ENCODE assay signal across 15 mouse cellular contexts in genomic region chr10:69555592-69555991, GRCm38 (mm10).
DNase-seq lines count a peak whose midpoint lies in the region; ATAC-seq and TF ChIP-seq lines count a peak whose summit lies in the region.
"Had no signal": no experiment of that assay in that cellular context is flagged by ENCODE, and none has a peak within 500 bp of the region (broad histone marks: within the 10 kb centered on the region; RNA-seq: fewer than 3 reads in every experiment).

No protein-coding gene starts in this region.

- intact Hi-C loops in heart, postnatal 14 days (cut with DNase I): no loop called here

- no peak for TF ChIP-seq POLR2A in cortical plate, adult 2 months (IDR thresholded peaks at IDR 0.05; ENCODE audit: extremely low read depth, insufficient read depth, low read length)

- no peaks in the 10 kb centered on the region for H3K36me3 ChIP-seq in midbrain, embryonic 11.5 days (ENCODE audit: control insufficient read depth, insufficient read depth, low read length)
- H3K36me3 ChIP-seq in midbrain, postnatal 0 days (ENCODE audit: insufficient read depth, low read length): no peaks in the 10 kb centered on the region
- H3K36me3 ChIP-seq: forebrain, embryonic 10.5 days; forebrain, embryonic 15.5 days; hindbrain, embryonic 10.5 days; intestine, embryonic 15.5 days had no signal

- no peak for ATAC-seq in midbrain, embryonic 11.5 days (ENCODE audit: low FRiP score)
- ATAC-seq in midbrain, postnatal 0 days (ENCODE audit: low FRiP score): no peak
- ATAC-seq: CD4-positive, CD25-positive, alpha-beta regulatory T cell, adult 4 months; forebrain, embryonic 15.5 days; hindbrain, embryonic 16.5 days; intestine, embryonic 15.5 days; Patski had no signal

- no peak overlapping the region for H3K4me2 ChIP-seq in midbrain, embryonic 11.5 days
- no peak overlapping the region for H3K4me2 ChIP-seq in midbrain, postnatal 0 days (ENCODE audit: low read depth, low read length, poor library complexity, severe bottlenecking)
- H3K4me2 ChIP-seq: forebrain, embryonic 15.5 days; heart, embryonic 11.5 days; hindbrain, embryonic 13.5 days; intestine, embryonic 15.5 days had no signal

- no peak for TF ChIP-seq CTCF in midbrain, postnatal 0 days (IDR thresholded peaks at IDR 0.05)
- TF ChIP-seq CTCF in cortical plate, adult 2 months (IDR thresholded peaks at IDR 0.05; ENCODE audit: extremely low read depth, insufficient read depth, low read length): no peak

- WGBS in midbrain, embryonic 11.5 days: 93% methylated on average over 4 of the region's 4 CpGs
- 92% methylated on average over 4 of the region's 4 CpGs for WGBS in midbrain, postnatal 0 days

- no peaks in the 10 kb centered on the region for H3K4me1 ChIP-seq in midbrain, embryonic 11.5 days (ENCODE audit: control insufficient read depth, insufficient read depth, low read length)
- peaks cover 4% of the 10 kb centered on the region; the same call in 1 of the 2 replicates for H3K4me1 ChIP-seq in midbrain, postnatal 0 days (ENCODE audit: insufficient read depth, low read length)
- H3K4me1 ChIP-seq in cortical plate, adult 2 months (ENCODE audit: control insufficient read depth, insufficient read depth, low read length): peaks cover 10% of the 10 kb centered on the region
- H3K4me1 ChIP-seq: intestine, embryonic 15.5 days had no signal

- H3K9ac ChIP-seq in midbrain, embryonic 11.5 days (ENCODE audit: low read length): no peak overlapping the region
- H3K9ac ChIP-seq in midbrain, postnatal 0 days (replicated peaks; ENCODE audit: low read length, poor library complexity, severe bottlenecking): no peak overlapping the region
- H3K9ac ChIP-seq: forebrain, embryonic 15.5 days; hindbrain, embryonic 13.5 days; intestine, embryonic 15.5 days had no signal

- no peak overlapping the region for H3K4me3 ChIP-seq in midbrain, embryonic 11.5 days (ENCODE audit: low read depth, low read length)
- no peak overlapping the region for H3K4me3 ChIP-seq in midbrain, postnatal 0 days (ENCODE audit: low read depth, low read length)
- peak overlapping the region; percentile 22 for H3K4me3 ChIP-seq in cortical plate, adult 2 months (ENCODE audit: insufficient read depth, low read length)
- H3K4me3 ChIP-seq: forebrain, embryonic 10.5 days; forebrain, embryonic 15.5 days; hindbrain, embryonic 10.5 days; hindbrain, embryonic 13.5 days; intestine, embryonic 15.5 days had no signal

- H3K27me3 ChIP-seq in midbrain, embryonic 11.5 days (ENCODE audit: control insufficient read depth, insufficient read depth, low read length): no peaks in the 10 kb centered on the region
- no peaks in the 10 kb centered on the region for H3K27me3 ChIP-seq in midbrain, postnatal 0 days (ENCODE audit: insufficient read depth, low read length)
- H3K27me3 ChIP-seq: forebrain, embryonic 15.5 days; hindbrain, embryonic 13.5 days; intestine, embryonic 15.5 days; Patski had no signal

- H3K9me3 ChIP-seq in midbrain, embryonic 11.5 days (ENCODE audit: control insufficient read depth, low read length): no peaks in the 10 kb centered on the region
- no peaks in the 10 kb centered on the region for H3K9me3 ChIP-seq in midbrain, postnatal 0 days (ENCODE audit: low read length)
- H3K9me3 ChIP-seq: forebrain, embryonic 10.5 days; forebrain, embryonic 15.5 days; hindbrain, embryonic 10.5 days; hindbrain, embryonic 13.5 days; intestine, embryonic 15.5 days had no signal

- peak; percentile 33 for DNase-seq in heart, adult 11 months
- DNase-seq in heart, postnatal 14 days: no peak
- DNase-seq in midbrain, embryonic 11.5 days (ENCODE audit: low spot score, missing footprints): peak; percentile 51
- no peak for DNase-seq in midbrain, postnatal 0 days (ENCODE audit: low spot score)
- DNase-seq in frontal cortex, adult 2 months (ENCODE audit: extremely low spot score in 1 of 2, low spot score in 1 of 2): no peak

- H3K27ac ChIP-seq in midbrain, embryonic 11.5 days (ENCODE audit: low read depth, low read length): no peak overlapping the region
- H3K27ac ChIP-seq in midbrain, postnatal 0 days (ENCODE audit: low read depth, low read length): no peak overlapping the region
- no peak overlapping the region for H3K27ac ChIP-seq in cortical plate, adult 2 months (ENCODE audit: insufficient read depth, low read length)
- H3K27ac ChIP-seq: forebrain, embryonic 10.5 days; forebrain, embryonic 15.5 days; hindbrain, embryonic 10.5 days; hindbrain, embryonic 13.5 days; intestine, embryonic 15.5 days had no signal

Comparison
In these comparisons a context has a peak if more than half of its experiments do, and no peak if none do; other contexts are left out.
1. DNase-seq: peak in heart, adult 11 months (single experiment) and midbrain, embryonic 11.5 days (single experiment); none in heart, postnatal 14 days (0 of 2), midbrain, postnatal 0 days (single experiment) and frontal cortex, adult 2 months (0 of 2).